Mouse (Mus musculus): ENCODE measurements at regions not wholly inside any gene's neighbourhood (a gene's known extent, or its start where the extent isn't known, plus 50 kb on each side); places are given as distances from the start of the nearest gene placed in this dataset.

- DNase-seq (ENCODE audit: low read depth, low spot score) = no peak
These were observed 53.7 kb upstream of the Dcbld2 start for GRCm38 (mm10) chr16:58354551-58354950.
